Mouse (Mus musculus): ENCODE data around the gene Arhgap27. TPM values are rescaled to one million over a fixed set of nuclear protein-coding genes. Genes with fewer than 3 reads are reported as not detected.

Gene Arhgap27
- polyA plus RNA-seq, 1 experiment from 2014 or later = 16.4 TPM

DNA sequence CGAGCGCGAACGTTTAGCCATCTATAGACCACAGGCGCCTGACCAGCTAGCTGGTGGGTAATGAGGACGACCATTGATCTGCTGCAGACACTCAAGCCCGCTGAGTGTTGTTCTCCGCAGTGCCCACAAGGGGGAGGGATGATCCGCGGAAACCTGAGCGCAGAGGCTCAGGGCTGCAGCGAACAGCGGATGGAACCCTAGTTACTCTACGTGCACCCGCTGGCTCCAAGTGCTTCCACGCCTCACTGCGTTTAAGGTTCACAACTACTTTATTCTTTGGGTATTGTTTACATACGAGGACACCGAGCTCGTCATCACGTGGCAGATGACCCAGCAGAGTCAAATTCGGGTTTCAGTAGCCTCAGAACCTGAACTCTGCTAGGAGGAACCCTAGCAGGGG lies 4.4 kb downstream of the Arhgap27 start:
- H3K9ac ChIP-seq (replicated peaks; ENCODE audit: low read depth, low read length) = no peak overlapping the region
- no peak overlapping the region for H3K27ac ChIP-seq (ENCODE audit: low read length)
- H3K4me1 ChIP-seq (ENCODE audit: control insufficient read depth, insufficient read depth, low read length) = peaks cover 15% of the 10 kb centered on the region; the same call in 1 of the 2 replicates
- H3K9me3 ChIP-seq (ENCODE audit: control insufficient read depth, low read depth, low read length) = no peaks in the 10 kb centered on the region
- peak overlapping the region; percentile 16 for H3K4me2 ChIP-seq (replicated peaks; ENCODE audit: low read depth, low read length)
- ATAC-seq (ENCODE audit: insufficient number of reproducible peaks, insufficient read depth, low FRiP score, low read depth) = no peak
- H3K27me3 ChIP-seq (ENCODE audit: control insufficient read depth, insufficient read depth, low read length) = peaks cover 8% of the 10 kb centered on the region
- no peak overlapping the region for H3K4me3 ChIP-seq (ENCODE audit: low read depth, low read length)
- 1% methylated on average over 22 of the region's 22 CpGs for WGBS
- H3K36me3 ChIP-seq (ENCODE audit: control insufficient read depth, insufficient read depth, low read length) = no peaks in the 10 kb centered on the region

DNA sequence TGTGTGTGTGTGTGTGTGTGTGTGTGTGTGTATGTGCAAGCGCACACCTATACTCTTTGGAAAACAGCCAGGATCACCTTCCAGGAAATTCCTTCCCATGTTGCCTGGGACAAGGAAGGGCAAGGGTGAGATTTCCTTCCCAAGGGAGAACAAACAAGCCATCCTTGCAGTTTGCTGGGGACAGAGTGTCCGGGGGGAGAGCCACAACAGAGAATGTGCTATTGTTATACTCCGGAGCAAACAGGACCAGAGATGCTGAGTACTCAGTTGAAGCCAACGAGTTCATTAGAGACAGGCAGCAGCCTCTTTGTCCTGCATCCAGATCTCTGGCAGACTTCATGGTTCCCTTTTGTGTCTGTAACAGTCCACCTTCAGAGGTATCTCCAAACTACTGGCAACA lies 5.2 kb downstream of the Arhgap27 start:
- Histone ChIP-seq H3K4me1 (ENCODE audit: control insufficient read depth, insufficient read depth, low read length) (peaks cover 14% of the 10 kb centered on the region; the same call in 1 of the 2 replicates), H3K27me3 (ENCODE audit: control insufficient read depth, insufficient read depth, low read length) (peaks cover 8% of the 10 kb centered on the region), H3K4me2 (replicated peaks; ENCODE audit: low read depth, low read length) (no peak overlapping the region), H3K9me3 (ENCODE audit: control insufficient read depth, low read depth, low read length) (no peaks in the 10 kb centered on the region), H3K4me3 (ENCODE audit: low read depth, low read length) (no peak overlapping the region), H3K9ac (replicated peaks; ENCODE audit: low read depth, low read length) (no peak overlapping the region), H3K36me3 (ENCODE audit: control insufficient read depth, insufficient read depth, low read length) (no peaks in the 10 kb centered on the region), H3K27ac (ENCODE audit: low read length) (no peak overlapping the region)
- ATAC-seq (ENCODE audit: insufficient number of reproducible peaks, insufficient read depth, low FRiP score, low read depth) = no peak
- 60% methylated on average over 4 of the region's 4 CpGs for WGBS

DNA sequence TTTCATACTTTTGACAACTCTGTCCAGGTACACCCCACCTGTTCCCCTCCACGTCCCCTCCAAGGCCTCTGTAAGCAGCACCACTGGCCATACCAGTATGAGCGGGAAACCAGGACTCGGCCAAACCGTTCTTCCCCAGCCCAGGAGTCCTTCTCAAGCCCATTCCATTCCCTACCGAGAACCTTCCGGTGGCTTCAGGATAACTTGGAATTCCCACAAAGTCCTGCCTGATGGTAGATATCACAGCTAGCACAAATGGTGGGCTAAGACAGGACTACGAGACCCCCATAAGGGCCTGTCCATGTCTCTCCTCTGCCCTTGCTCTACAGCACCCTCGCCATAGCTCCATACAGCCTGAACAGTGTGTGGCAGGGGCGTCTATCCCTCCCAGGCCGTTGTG lies 5.8 kb downstream of the Arhgap27 start:
- Histone ChIP-seq H3K4me1 (ENCODE audit: control insufficient read depth, insufficient read depth, low read length) (peaks cover 8% of the 10 kb centered on the region; the same call in 1 of the 2 replicates), H3K27ac (ENCODE audit: low read length) (no peak overlapping the region), H3K4me2 (replicated peaks; ENCODE audit: low read depth, low read length) (no peak overlapping the region), H3K9ac (replicated peaks; ENCODE audit: low read depth, low read length) (no peak overlapping the region), H3K36me3 (ENCODE audit: control insufficient read depth, insufficient read depth, low read length) (no peaks in the 10 kb centered on the region), H3K4me3 (ENCODE audit: low read depth, low read length) (no peak overlapping the region), H3K27me3 (ENCODE audit: control insufficient read depth, insufficient read depth, low read length) (peaks cover 8% of the 10 kb centered on the region), H3K9me3 (ENCODE audit: control insufficient read depth, low read depth, low read length) (0 out of 2 replicates have a peak, but pooled peaks cover under 1% of the 10 kb centered on the region)
- WGBS = 92% methylated on average over 10 of the region's 10 CpGs
- no peak for ATAC-seq (ENCODE audit: insufficient number of reproducible peaks, insufficient read depth, low FRiP score, low read depth)

DNA sequence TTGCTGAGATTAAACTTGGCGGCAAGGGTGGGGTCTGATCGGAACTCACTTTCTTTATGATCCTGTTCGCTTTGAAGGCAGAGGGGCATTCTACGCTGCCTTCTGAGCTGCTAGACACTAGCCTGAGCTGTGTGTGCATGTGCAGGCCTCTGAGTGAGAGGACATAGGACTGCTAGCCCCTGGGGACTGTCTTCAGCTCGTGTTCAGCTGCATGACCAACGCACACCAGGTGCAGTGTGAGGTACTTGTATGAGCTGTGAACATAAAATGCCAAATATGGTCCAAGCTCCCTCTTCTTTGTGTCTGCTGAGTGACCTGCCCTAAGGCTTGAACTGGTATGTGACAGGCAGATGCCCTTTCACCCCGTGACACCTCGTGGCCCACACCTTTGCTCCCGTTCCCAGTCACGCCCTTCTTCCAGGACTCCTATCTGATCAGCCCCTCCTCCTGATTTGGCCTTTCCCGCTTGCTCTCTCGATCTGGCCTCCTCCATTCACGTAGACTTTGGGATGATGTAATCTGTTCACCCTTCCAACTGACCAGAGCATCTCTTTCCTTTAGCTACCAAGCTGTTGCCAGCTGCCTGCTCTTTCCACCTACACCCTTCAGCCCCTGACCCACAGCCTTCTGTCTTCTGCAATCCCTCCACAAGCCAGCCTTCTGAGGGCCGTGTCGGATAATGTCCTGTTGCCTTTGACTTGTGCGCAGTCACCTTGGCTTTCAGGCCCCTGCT lies 6.4 kb downstream of the Arhgap27 start:
- H3K27me3 ChIP-seq (ENCODE audit: control insufficient read depth, insufficient read depth, low read length) = peaks cover 8% of the 10 kb centered on the region
- no peak overlapping the region; the same call in 1 of the 2 replicates for H3K27ac ChIP-seq (ENCODE audit: low read length)
- peaks cover 3% of the 10 kb centered on the region; the same call in 1 of the 2 replicates for H3K4me1 ChIP-seq (ENCODE audit: control insufficient read depth, insufficient read depth, low read length)
- 77% methylated on average over 16 of the region's 16 CpGs for WGBS
- no peak overlapping the region for H3K4me2 ChIP-seq (replicated peaks; ENCODE audit: low read depth, low read length)
- 0 out of 2 replicates have a peak, but pooled peaks cover 5% of the 10 kb centered on the region for H3K9me3 ChIP-seq (ENCODE audit: control insufficient read depth, low read depth, low read length)
- H3K4me3 ChIP-seq (ENCODE audit: low read depth, low read length) = no peak overlapping the region
- ATAC-seq (ENCODE audit: insufficient number of reproducible peaks, insufficient read depth, low FRiP score, low read depth) = no peak
- no peaks in the 10 kb centered on the region for H3K36me3 ChIP-seq (ENCODE audit: control insufficient read depth, insufficient read depth, low read length)
- no peak overlapping the region for H3K9ac ChIP-seq (replicated peaks; ENCODE audit: low read depth, low read length)

DNA sequence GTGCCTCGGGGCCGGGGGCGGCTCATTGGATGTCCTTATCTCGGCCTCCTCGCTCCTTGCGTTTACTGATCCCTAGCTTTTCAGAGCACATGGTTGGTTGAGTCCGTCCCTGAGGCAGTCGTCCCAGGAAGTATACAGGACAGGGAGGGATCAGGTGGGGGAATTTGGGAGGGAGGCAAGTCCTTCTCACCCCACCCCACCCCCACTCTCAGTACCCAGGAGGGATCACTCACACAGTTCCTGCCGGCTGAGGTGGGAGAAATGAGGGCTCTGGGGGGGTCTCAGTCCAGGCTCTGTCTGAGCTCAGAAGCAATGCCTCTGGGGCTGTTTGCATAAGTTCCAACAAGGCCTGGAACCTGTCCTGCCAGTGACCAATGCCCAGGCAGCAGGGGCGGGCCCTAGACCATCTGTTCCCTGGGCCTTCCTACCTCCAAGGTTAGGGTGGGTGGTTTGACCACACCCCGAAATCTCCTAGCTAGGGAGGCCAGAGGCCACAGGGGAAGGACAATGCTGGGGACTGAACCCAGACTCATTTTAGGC lies 7.4 kb downstream of the Arhgap27 start:
- peak; percentile 63 for ATAC-seq (ENCODE audit: insufficient number of reproducible peaks, insufficient read depth, low FRiP score, low read depth)
- peak overlapping the region; percentile 16; the same call in 1 of the 2 replicates for H3K4me3 ChIP-seq (ENCODE audit: low read depth, low read length)
- H3K27me3 ChIP-seq (ENCODE audit: control insufficient read depth, insufficient read depth, low read length) = peaks cover 5% of the 10 kb centered on the region; the same call in 1 of the 2 replicates
- H3K27ac ChIP-seq (ENCODE audit: low read length) = peak overlapping the region; percentile 59; the same call in 1 of the 2 replicates
- peak overlapping the region; percentile 31 for H3K4me2 ChIP-seq (replicated peaks; ENCODE audit: low read depth, low read length)
- no peaks in the 10 kb centered on the region for H3K36me3 ChIP-seq (ENCODE audit: control insufficient read depth, insufficient read depth, low read length)
- peaks cover 3% of the 10 kb centered on the region; the same call in 1 of the 2 replicates for H3K4me1 ChIP-seq (ENCODE audit: control insufficient read depth, insufficient read depth, low read length)
- WGBS = 17% methylated on average over 11 of the region's 11 CpGs
- H3K9me3 ChIP-seq (ENCODE audit: control insufficient read depth, low read depth, low read length) = 0 out of 2 replicates have a peak, but pooled peaks cover 5% of the 10 kb centered on the region
- H3K9ac ChIP-seq (replicated peaks; ENCODE audit: low read depth, low read length) = peak overlapping the region; percentile 2; the same call in 1 of the 2 replicates

DNA sequence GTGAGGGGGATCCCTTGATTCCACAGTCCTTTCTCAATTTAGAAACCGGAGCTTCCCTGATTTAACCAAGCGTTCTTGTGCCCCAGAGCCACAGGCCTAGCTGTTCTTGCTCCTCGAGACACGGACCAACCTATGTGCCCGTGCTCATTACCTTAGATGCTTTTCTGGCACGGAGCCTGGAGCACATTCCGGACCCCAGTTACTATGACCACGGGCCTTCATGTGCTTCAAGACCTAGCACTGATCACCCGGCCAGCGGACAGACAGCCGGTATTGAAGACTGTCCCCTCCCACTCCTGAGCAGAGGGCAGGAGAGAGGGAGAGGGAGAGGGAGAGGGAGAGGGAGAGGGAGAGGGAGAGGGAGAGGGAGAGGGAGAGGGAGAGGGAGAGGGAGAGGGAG lies 8.2 kb downstream of the Arhgap27 start:
- Histone ChIP-seq H3K4me3 (ENCODE audit: low read depth, low read length) (peak overlapping the region; percentile 11; the same call in 1 of the 2 replicates), H3K27ac (ENCODE audit: low read length) (peak overlapping the region; percentile 23; the same call in 1 of the 2 replicates), H3K4me1 (ENCODE audit: control insufficient read depth, insufficient read depth, low read length) (peaks cover 3% of the 10 kb centered on the region; the same call in 1 of the 2 replicates), H3K36me3 (ENCODE audit: control insufficient read depth, insufficient read depth, low read length) (no peaks in the 10 kb centered on the region), H3K9ac (replicated peaks; ENCODE audit: low read depth, low read length) (no peak overlapping the region), H3K9me3 (ENCODE audit: control insufficient read depth, low read depth, low read length) (0 out of 2 replicates have a peak, but pooled peaks cover 5% of the 10 kb centered on the region), H3K4me2 (replicated peaks; ENCODE audit: low read depth, low read length) (peak overlapping the region; percentile 25), H3K27me3 (ENCODE audit: control insufficient read depth, insufficient read depth, low read length) (peaks cover 5% of the 10 kb centered on the region; the same call in 1 of the 2 replicates)
- no peak for ATAC-seq (ENCODE audit: insufficient number of reproducible peaks, insufficient read depth, low FRiP score, low read depth)
- WGBS = 22% methylated on average over 11 of the region's 11 CpGs

DNA sequence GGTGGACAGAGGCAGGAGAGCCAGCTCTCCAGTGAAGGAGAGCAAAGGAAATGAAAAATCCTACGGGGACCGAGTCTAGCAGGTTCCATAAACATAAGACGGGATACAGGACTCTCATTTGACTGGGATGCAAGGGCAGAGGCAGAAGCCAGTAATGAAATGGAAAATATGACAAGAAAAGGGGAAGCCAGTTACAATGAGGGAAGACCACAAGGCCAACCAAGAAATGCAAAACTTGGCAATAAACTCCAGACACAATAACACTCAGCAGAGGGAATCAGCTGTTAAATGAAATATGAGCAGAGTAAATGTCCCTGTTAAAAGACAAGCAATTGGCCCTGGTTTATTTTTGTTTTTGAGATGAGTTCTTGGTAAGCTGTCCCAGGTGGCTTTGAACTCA lies 9.5 kb downstream of the Arhgap27 start:
- 63% methylated on average over 3 of the region's 3 CpGs for WGBS
- Histone ChIP-seq H3K9me3 (ENCODE audit: control insufficient read depth, low read depth, low read length) (0 out of 2 replicates have a peak, but pooled peaks cover 5% of the 10 kb centered on the region), H3K9ac (replicated peaks; ENCODE audit: low read depth, low read length) (no peak overlapping the region), H3K4me3 (ENCODE audit: low read depth, low read length) (no peak overlapping the region), H3K36me3 (ENCODE audit: control insufficient read depth, insufficient read depth, low read length) (no peaks in the 10 kb centered on the region), H3K27me3 (ENCODE audit: control insufficient read depth, insufficient read depth, low read length) (no peaks in the 10 kb centered on the region), H3K4me1 (ENCODE audit: control insufficient read depth, insufficient read depth, low read length) (no peaks in the 10 kb centered on the region; the same call in 1 of the 2 replicates), H3K4me2 (replicated peaks; ENCODE audit: low read depth, low read length) (no peak overlapping the region), H3K27ac (ENCODE audit: low read length) (no peak overlapping the region)
- ATAC-seq (ENCODE audit: insufficient number of reproducible peaks, insufficient read depth, low FRiP score, low read depth) = no peak

DNA sequence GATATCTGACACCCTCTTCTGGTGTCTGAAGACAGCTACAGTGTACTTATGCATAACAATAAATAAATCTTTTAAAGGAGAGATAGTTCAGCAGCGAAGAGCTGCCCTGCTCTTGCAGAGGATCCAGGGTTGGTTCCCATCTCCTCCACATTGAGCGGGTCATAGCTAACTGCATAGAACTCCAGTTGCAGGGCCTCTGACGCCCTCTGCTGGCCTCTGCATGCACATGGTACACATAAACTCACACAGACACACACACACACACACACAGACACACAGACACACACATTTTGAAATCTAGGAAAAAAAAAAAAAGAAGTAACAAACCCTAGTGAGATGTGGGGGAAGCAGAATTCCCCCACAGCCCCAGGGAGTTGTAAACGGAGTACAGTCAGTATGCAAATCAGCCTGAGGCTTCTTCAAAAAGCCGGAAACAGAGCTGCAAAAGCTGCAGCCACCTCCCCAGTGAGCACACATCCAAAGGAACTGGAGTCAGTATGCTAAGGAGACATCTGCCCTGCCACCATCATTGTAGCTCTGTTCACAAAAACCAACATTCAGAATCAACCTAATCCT lies 11.2 kb downstream of the Arhgap27 start:
- no peaks in the 10 kb centered on the region; the same call in 1 of the 2 replicates for H3K4me1 ChIP-seq (ENCODE audit: control insufficient read depth, insufficient read depth, low read length)
- H3K27ac ChIP-seq (ENCODE audit: low read length) = no peak overlapping the region
- no peak overlapping the region for H3K4me3 ChIP-seq (ENCODE audit: low read depth, low read length)
- WGBS = 85% methylated on average over 5 of the region's 5 CpGs
- 0 out of 2 replicates have a peak, but pooled peaks cover 5% of the 10 kb centered on the region for H3K9me3 ChIP-seq (ENCODE audit: control insufficient read depth, low read depth, low read length)
- H3K27me3 ChIP-seq (ENCODE audit: control insufficient read depth, insufficient read depth, low read length) = no peaks in the 10 kb centered on the region
- H3K9ac ChIP-seq (replicated peaks; ENCODE audit: low read depth, low read length) = no peak overlapping the region
- H3K4me2 ChIP-seq (replicated peaks; ENCODE audit: low read depth, low read length) = no peak overlapping the region
- no peak for ATAC-seq (ENCODE audit: insufficient number of reproducible peaks, insufficient read depth, low FRiP score, low read depth)
- no peaks in the 10 kb centered on the region for H3K36me3 ChIP-seq (ENCODE audit: control insufficient read depth, insufficient read depth, low read length)

Data from stomach, embryonic 14.5 days (tissue).